Mouse (Mus musculus) left cerebral cortex, adult 8-10 months (tissue): ENCODE results near the gene Zfp386. TPM values are rescaled to one million over a fixed set of nuclear protein-coding genes. Genes with fewer than 3 reads are reported as not detected.
A peak's percentile ranks its signal among the peaks of the same experiment; 100 is the strongest.

Source experiments
- DNase-seq, 2 experiments: peaks; one replicate each; pipeline ENCODE4 v3.0.0; 2022; ENCODE audit warnings: low spot score in 2 of 2
- total RNA-seq, 4 experiments: library from RNA; stranded (reverse); gene quantifications; 2 replicates each; pipeline ENCODE4 v1.2.4; 2022

Gene Zfp386
- total RNA-seq, 4 experiments from 2014 or later, result 28.3 to 30.3 (median 29.0) TPM

DNA sequence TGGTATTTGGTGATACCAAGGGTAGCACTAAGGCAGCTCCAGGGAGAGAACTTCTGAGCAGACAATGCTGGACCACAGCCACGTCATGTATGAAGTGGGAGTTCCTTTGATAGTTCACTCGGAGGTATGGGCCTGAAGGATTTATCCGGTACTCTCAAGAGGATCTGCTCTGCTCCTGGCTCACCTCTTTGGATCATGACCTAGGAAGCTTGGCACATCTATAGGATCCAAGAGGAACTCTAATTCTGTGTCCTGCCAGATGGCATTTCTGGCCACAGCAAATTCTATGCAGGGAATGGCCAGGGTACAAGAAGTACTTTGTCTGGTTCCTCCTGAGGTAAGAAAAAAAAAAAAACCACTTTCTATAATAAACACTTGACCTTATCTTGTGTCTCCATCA is 42.3 kb downstream of the Zfp386 start:
- DNase-seq, result no peak

DNA sequence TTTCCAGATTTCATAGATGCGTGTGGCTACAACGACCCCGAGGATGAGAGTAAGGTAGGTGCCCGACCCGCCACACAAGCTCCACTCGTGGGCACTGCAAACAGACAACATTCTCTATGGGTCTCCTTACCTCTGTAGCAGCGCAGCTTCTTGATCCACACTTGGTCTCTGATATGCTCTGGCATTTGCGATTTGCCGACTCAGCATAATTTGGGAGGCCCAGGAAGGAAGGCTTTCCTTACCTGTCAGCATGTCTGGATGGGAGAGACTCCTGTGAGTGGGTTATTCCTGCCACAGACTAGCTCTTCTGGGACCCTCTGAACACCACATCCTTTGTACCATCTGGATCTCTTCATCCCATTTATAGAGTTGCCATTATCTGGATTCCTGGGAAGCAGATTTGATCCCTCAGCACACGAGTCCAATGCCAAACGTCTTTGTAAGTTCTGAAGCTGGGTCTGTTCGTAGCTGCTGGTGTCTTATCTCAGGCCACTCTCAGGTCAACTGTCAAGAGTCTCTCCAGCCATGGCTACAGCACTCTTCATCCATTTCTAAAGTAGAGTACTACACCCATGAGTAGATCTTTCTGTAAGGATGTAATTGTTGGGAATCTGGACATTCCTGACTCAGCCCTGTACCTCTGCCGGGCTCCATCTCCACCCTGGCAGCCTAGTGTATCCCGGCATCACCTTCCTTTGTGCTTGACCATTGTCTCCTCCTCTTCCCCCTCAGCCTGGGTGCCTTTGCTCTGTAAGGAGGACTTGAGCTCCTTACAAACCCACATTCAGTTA is 47.4 kb downstream of the Zfp386 start:
- no peak for DNase-seq

DNA sequence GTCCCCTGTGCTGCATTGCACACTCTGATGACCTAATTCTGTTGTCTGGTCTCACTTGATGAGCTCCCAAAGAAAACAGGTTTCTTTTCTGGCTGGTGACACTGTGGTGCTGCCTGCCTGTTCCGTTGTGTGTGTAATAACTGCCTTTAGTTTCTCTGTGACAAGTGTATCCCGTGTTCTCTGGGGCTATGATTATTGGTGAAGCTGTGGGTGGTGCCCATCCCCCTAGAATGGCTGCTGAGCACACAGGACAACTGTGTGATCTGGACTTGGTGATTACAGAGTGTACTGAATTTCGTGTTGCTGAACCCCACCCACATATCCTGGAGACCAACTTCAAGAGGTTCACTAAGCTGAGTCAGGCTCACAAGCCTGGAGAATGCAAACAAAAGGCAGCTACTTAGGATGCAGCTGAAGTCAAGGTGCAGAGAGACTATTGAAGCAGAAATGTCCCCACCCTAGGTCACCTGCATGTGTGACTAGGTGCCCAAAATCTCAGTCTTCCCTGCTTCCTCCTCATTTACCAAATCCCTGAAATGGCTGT is 48.9 kb downstream of the Zfp386 start:
- no peak for DNase-seq

DNA sequence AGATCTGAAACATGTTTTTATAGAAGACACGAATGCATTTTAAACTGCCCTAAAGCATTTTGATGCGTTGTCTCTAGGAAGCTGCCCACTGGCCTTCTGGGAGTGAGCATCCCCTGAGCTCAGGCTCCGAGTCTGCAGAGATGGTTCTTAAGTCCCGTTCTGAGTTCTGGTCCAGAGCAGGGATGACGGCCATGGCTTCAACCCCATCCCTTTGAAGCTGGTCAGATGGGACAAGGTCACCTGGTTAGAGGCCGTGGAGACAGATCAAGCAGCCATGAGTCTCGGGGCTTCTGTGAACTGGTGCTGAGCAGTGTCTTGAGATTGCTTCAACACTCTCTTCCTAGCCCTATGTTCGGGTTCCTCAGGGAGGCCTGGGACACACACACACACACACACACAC is 49.6 kb downstream of the Zfp386 start:
- no peak for DNase-seq

DNA sequence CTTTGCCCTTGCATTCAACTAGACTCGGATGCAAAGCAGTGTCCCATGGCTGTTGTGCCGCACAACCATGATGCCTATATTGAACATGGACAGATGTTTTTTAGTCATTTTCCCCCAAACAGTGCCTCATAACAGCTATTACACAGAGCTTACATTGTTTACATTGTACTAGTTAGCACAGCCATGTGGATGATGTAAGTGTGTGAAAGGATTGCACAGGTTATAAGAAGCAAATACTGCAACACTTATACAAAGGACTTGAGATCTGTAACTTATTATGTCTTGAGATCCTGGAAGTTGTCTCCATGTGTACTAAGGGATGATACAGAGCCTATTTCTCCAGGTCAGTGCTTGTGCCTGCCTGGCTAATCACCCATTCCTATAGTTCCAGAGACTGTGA is 54.4 kb downstream of the Zfp386 start:
- no peak for DNase-seq

DNA sequence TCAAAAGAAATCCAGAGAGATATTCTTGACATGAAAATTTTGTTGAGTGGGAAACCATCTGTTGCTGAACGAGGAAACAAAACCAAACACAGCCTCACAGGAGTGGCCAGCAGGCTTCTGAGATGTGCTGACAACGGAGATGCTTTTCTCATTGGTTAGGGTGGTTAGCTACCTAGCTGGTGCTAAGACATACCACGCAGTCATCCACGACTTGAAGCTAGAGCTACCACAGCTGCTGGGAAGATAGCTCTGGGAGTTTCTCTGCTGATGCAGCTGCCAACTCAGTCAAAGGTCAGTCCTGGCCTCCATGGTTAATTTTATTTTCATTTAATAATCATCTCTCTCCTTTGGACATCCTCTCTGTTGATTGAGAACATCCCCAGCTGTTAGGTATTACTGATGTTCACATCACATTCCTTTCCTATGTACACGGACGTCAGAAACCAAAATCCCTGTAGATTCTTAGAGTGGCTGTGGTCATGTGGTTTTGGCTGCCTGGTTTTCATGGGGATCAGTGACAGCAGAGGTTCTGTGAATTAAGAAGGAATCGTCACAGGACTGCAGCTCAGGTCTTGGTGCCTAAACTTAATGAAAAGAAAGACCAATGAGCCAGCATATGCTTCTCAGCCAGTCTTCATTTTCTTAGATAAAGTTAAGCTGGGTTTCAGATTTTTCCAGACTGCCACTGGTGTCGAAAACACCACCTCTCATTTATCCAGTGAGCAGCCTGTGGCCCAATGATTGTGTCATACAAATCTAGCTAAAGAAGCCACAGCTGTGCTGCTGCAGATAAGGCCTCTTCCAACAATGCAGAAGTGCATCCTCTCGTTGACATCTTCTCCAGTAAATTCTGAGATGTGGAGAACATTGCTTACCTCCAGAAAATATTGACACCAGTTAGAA is 62.2 kb downstream of the Zfp386 start:
- DNase-seq, result peak in 1 of 2 experiments; percentile 10

DNA sequence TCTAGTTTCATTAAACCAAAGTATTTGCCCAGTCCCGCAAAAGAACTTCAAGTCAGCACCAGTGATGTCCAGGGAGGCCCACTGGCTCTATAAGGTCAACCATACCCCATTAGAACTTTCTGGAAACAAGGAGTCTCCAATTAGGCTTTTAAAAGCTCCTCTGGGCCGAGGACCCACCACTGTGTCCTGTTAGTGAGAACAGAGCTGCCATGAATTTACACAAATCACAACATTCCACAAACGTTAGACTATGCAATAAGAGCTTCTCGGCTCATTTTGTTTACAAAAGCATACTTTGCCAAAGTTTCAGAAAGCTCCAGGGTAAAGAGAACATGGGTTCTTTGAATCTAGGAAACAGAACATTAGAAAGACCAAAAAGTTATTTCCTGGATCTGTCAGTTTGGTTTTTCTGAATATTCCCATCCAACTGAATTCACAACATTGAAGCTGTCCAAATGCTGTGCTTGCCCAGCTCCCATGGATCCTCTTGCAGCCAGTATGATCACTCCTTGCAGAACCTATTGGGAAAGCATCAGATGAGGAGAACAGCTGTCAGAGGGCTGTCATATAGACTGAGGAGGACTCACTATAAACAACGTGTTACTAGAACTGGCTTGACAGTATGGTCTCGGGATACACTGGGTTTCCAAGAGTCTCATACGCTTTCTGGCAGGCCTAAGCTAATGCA is 63.6 kb downstream of the Zfp386 start:
- DNase-seq, result no peak

Other genes starting within 250 kb of the Zfp386 start
- 1 to 10 TPM in 2 of 4 experiments, under 1 TPM in 2; 0.50 to 2.4 (median 1.0) TPM for gene Vipr2, start 30.0 kb downstream of the Zfp386 start, total RNA-seq
- gene Wdr60, start 215.3 kb downstream of the Zfp386 start, total RNA-seq, result 10 to 100 TPM; 14.2 to 22.9 (median 17.9) TPM
- gene Gm11027, start 227.7 kb downstream of the Zfp386 start, total RNA-seq, result not detected
- gene Esyt2, start 233.5 kb downstream of the Zfp386 start, total RNA-seq, result 10 to 100 TPM; 57.4 to 67.5 (median 61.3) TPM